Mouse (Mus musculus) testis, adult 2 months (tissue): Measurements from ENCODE around the gene Kcnc4. TPM values are rescaled to one million over a fixed set of nuclear protein-coding genes. Genes with fewer than 3 reads are reported as not detected.

Experiments
- H3K27ac ChIP-seq: fragments of 200-500 bp; 2 replicates; pipeline ENCODE4 v1.5.1; 2012; ENCODE audit warnings: low read depth, low read length; ENCODE audit not compliant: control insufficient read depth, insufficient read depth
- H3K27me3 ChIP-seq: fragments of 200-500 bp; 2 replicates; pipeline ENCODE4 v1.6.1; 2012; ENCODE audit warnings: mild to moderate bottlenecking, low read length, moderate library complexity; ENCODE audit not compliant: control insufficient read depth, insufficient read depth
- H3K36me3 ChIP-seq: fragments of 200-500 bp; 2 replicates; pipeline ENCODE4 v1.6.1; 2012; ENCODE audit warnings: mild to moderate bottlenecking, low read length; ENCODE audit not compliant: control insufficient read depth, insufficient read depth
- H3K4me1 ChIP-seq: fragments of 200-500 bp; 2 replicates; pipeline ENCODE4 v1.6.1; 2012; ENCODE audit warnings: low read length; ENCODE audit not compliant: control insufficient read depth, insufficient read depth
- H3K4me3 ChIP-seq: fragments of 200-500 bp; 2 replicates; pipeline ENCODE4 v1.5.1; 2012; ENCODE audit warnings: low read depth, mild to moderate bottlenecking, low read length, moderate library complexity, mixed read lengths; ENCODE audit not compliant: control insufficient read depth
- CTCF ChIP-seq: fragments of 200-500 bp; IDR thresholded peaks from 2 replicates; pipeline ENCODE4 v1.5.1; 2012; ENCODE audit warnings: low read depth, mild to moderate bottlenecking, inconsistent platforms, low read length, moderate library complexity; ENCODE audit not compliant: control insufficient read depth, insufficient read depth, insufficient replicate concordance
- POLR2A ChIP-seq: fragments of 200-500 bp; IDR thresholded peaks from 2 replicates; pipeline ENCODE4 v1.6.1; 2012; ENCODE audit warnings: low read depth, mild to moderate bottlenecking, inconsistent platforms, low read length, moderate library complexity; ENCODE audit not compliant: control insufficient read depth
- polyA plus RNA-seq: library from polyadenylated mRNA; depleted of rRNA; stranded (reverse); fragments of >200 nt; gene quantifications from 2 replicates; pipeline ENCODE4 v1.2.3, GENCODE M21; 2012; rRNA removed

Kcnc4 gene
- polyA plus RNA-seq, 1 experiment = 0.07 TPM

- Histone ChIP-seq H3K36me3 (no peaks in the 10 kb centered on the region), H3K4me1 (no peaks in the 10 kb centered on the region), H3K4me3 (no peak overlapping the region), H3K27me3 (no peaks in the 10 kb centered on the region), H3K27ac (no peak overlapping the region)
- no peak for TF ChIP-seq CTCF
- TF ChIP-seq POLR2A = no peak
Observed at GRCm38 (mm10) chr3:107412509-107412908, 46.8 kb downstream of the Kcnc4 start.

GRCm38 (mm10) chr3:107411669-107412068, 47.7 kb downstream of the Kcnc4 start:
- Histone ChIP-seq H3K27me3 (no peaks in the 10 kb centered on the region), H3K27ac (no peak overlapping the region), H3K4me3 (no peak overlapping the region), H3K4me1 (no peaks in the 10 kb centered on the region), H3K36me3 (no peaks in the 10 kb centered on the region)
- TF ChIP-seq CTCF (no peak), POLR2A (no peak)

GRCm38 (mm10) chr3:107401401-107401800, 58.0 kb downstream of the Kcnc4 start:
- Histone ChIP-seq H3K36me3 (no peaks in the 10 kb centered on the region), H3K4me1 (no peaks in the 10 kb centered on the region), H3K27me3 (no peaks in the 10 kb centered on the region), H3K4me3 (no peak overlapping the region), H3K27ac (no peak overlapping the region)
- TF ChIP-seq CTCF = no peak
- TF ChIP-seq POLR2A = no peak

- Histone ChIP-seq H3K4me1 (no peaks in the 10 kb centered on the region), H3K27ac (no peak overlapping the region), H3K4me3 (no peak overlapping the region)
Observed at GRCm38 (mm10) chr3:107399991-107400640, 59.2 kb downstream of the Kcnc4 start.

GRCm38 (mm10) chr3:107391198-107391597, 68.2 kb downstream of the Kcnc4 start:
- TF ChIP-seq CTCF (no peak), POLR2A (no peak)
- Histone ChIP-seq H3K27ac (no peak overlapping the region), H3K36me3 (no peaks in the 10 kb centered on the region)

More at GRCm38 (mm10) chr3:107399991-107400640, 59.2 kb downstream of the Kcnc4 start:
- TF ChIP-seq POLR2A (no peak), CTCF (no peak)
- Histone ChIP-seq H3K36me3 (no peaks in the 10 kb centered on the region), H3K27me3 (no peaks in the 10 kb centered on the region)

More at GRCm38 (mm10) chr3:107391198-107391597, 68.2 kb downstream of the Kcnc4 start:
- Histone ChIP-seq H3K4me1 (no peaks in the 10 kb centered on the region), H3K4me3 (no peak overlapping the region), H3K27me3 (no peaks in the 10 kb centered on the region)

Other genes starting within 250 kb of the Kcnc4 start
- gene Cym, start 237.8 kb downstream of the Kcnc4 start, polyA plus RNA-seq = not detected in 2 replicates
- not detected in 2 replicates for gene A630076J17Rik, start 228.9 kb downstream of the Kcnc4 start, polyA plus RNA-seq
- gene Prok1, start 219.8 kb downstream of the Kcnc4 start, polyA plus RNA-seq = not detected in 2 replicates
- 73.5 and 76.0 TPM in 2 replicates for gene Lamtor5, start 180.7 kb downstream of the Kcnc4 start, polyA plus RNA-seq
- gene Slc16a4, start 168.3 kb downstream of the Kcnc4 start, polyA plus RNA-seq = 0.51 and 1.1 TPM in 2 replicates
- gene Rbm15, start 125.9 kb downstream of the Kcnc4 start, polyA plus RNA-seq = 8.5 and 8.8 TPM in 2 replicates
- gene Slc6a17, start 58.5 kb upstream of the Kcnc4 start, polyA plus RNA-seq = 0.88 and 1.00 TPM in 2 replicates
- 249 and 255 TPM in 2 replicates for gene Ubl4b, start 95.5 kb upstream of the Kcnc4 start, polyA plus RNA-seq
- 0.05 and 0.18 TPM in 2 replicates for gene Alx3, start 135.5 kb upstream of the Kcnc4 start, polyA plus RNA-seq
- not detected in 2 replicates for gene Gm10961, start 171.8 kb upstream of the Kcnc4 start, polyA plus RNA-seq
- 19.2 and 21.2 TPM in 2 replicates for gene Strip1, start 172.1 kb upstream of the Kcnc4 start, polyA plus RNA-seq
- 35.7 and 48.2 TPM in 2 replicates for gene Ahcyl1, start 237.0 kb upstream of the Kcnc4 start, polyA plus RNA-seq